Mouse (Mus musculus) heart, embryonic 13.5 days (tissue): ENCODE results near the gene Ugt1a10. TPM values are rescaled to one million over a fixed set of nuclear protein-coding genes. Genes with fewer than 3 reads are reported as not detected.
A peak's percentile ranks its signal among the peaks of the same experiment; 100 is the strongest.

Experiments
- ATAC-seq: fragments of 200-750 bp; cut with Nextera tagmentation; 2 replicates; pipeline ENCODE4 v1.8.0; 2017; ENCODE audit warnings: moderate TSS enrichment; ENCODE audit not compliant: insufficient number of reproducible peaks, low FRiP score, low TSS enrichment; ENCODE audit errors: extremely low read depth
- H3K27ac ChIP-seq: fragments of 300-500 bp; sonication (generic); replicated peaks from 2 replicates; pipeline ENCODE4 v1.5.1; 2015; ENCODE audit warnings: moderate library complexity, mild to moderate bottlenecking, inconsistent platforms
- H3K27me3 ChIP-seq: fragments of 300-500 bp; sonication (generic); replicated peaks from 2 replicates; pipeline ENCODE4 v1.6.1; 2015; ENCODE audit warnings: mild to moderate bottlenecking, inconsistent platforms
- H3K36me3 ChIP-seq: fragments of 300-500 bp; sonication (generic); 2 replicates; pipeline ENCODE4 v1.6.1; 2015; ENCODE audit warnings: mild to moderate bottlenecking, inconsistent platforms
- H3K4me1 ChIP-seq: fragments of 300-500 bp; sonication (generic); 2 replicates; pipeline ENCODE4 v1.6.1; 2015; ENCODE audit warnings: inconsistent platforms
- H3K4me2 ChIP-seq: fragments of 300-500 bp; sonication (generic); 2 replicates; pipeline ENCODE4 v1.6.1; 2015; ENCODE audit warnings: inconsistent platforms, mild to moderate bottlenecking, moderate library complexity
- H3K4me3 ChIP-seq: fragments of 300-500 bp; sonication (generic); 2 replicates; pipeline ENCODE4 v1.5.1; 2015; ENCODE audit warnings: moderate library complexity, mild to moderate bottlenecking, inconsistent platforms
- H3K9ac ChIP-seq: fragments of 300-500 bp; sonication (generic); 2 replicates; pipeline ENCODE4 v1.6.1; 2015; ENCODE audit warnings: inconsistent platforms, mild to moderate bottlenecking, moderate library complexity
- H3K9me3 ChIP-seq: fragments of 300-500 bp; sonication (generic); 2 replicates; pipeline ENCODE4 v1.6.1; 2016; ENCODE audit warnings: inconsistent platforms
- WGBS: fragments of 180-500 bp; shearing (Covaris S2); methylation state at CpG from one replicate; pipeline ENCODE4 v1.1.7; 2015; ENCODE audit warnings: mixed read lengths; 5-methylcytosine and 5-hydroxymethylcytosine counted together
- polyA plus RNA-seq: library from polyadenylated mRNA; unstranded; fragments of >200 nt; fragmentation: Nextera tagmentation; extraction: Ambion mirVana; gene quantifications from 2 replicates; pipeline ENCODE4 v1.2.1, GENCODE M21; 2015

Ugt1a10 gene
- polyA plus RNA-seq, 1 experiment from 2014 or later = not detected

GRCm38 (mm10) chr1:88235046-88235893 lies 180.1 kb downstream of the Ugt1a10 start:
- Histone ChIP-seq H3K27ac (no peak overlapping the region), H3K9me3 (peaks cover 94% of the 10 kb centered on the region), H3K4me2 (no peak overlapping the region), H3K4me3 (no peak overlapping the region), H3K4me1 (no peaks in the 10 kb centered on the region), H3K9ac (no peak overlapping the region), H3K27me3 (no peaks in the 10 kb centered on the region), H3K36me3 (no peaks in the 10 kb centered on the region)
- ATAC-seq = no peak
- WGBS = 52% methylated on average over 11 of the region's 11 CpGs

DNA sequence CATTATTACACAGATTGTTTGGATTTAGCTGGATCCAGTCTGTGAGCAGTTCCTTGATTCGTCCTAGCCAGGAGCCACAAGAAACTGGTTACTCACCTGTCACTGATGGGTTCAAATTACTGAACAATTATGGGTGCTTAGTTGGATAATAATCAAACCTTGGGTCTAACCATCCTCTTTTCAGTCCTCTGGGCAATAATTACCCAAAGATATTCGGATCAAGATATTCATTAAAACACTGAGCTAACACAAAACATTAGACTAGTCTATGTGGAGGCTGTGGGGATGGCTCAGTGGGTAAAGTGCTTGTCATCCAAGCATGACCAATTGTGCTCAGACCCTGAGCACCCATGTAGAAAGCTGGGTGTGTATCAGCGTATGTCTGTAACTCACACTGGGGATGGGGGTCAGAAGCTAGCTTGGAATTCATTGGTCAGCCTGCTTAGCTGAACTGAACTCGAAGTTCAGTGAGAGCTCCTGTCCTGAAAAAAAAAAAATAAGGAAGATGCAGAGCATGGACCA lies 180.8 kb downstream of the Ugt1a10 start:
- Histone ChIP-seq H3K9me3 (peaks cover 94% of the 10 kb centered on the region), H3K27ac (no peak overlapping the region), H3K9ac (no peak overlapping the region), H3K27me3 (no peaks in the 10 kb centered on the region), H3K4me1 (no peaks in the 10 kb centered on the region), H3K4me3 (no peak overlapping the region), H3K36me3 (no peaks in the 10 kb centered on the region), H3K4me2 (no peak overlapping the region)
- no peak for ATAC-seq
- WGBS = 50% methylated on average over 4 of the region's 4 CpGs

- ATAC-seq = no peak
- Histone ChIP-seq H3K4me1 (no peaks in the 10 kb centered on the region), H3K27ac (no peak overlapping the region), H3K9me3 (peaks cover 94% of the 10 kb centered on the region), H3K27me3 (no peaks in the 10 kb centered on the region), H3K4me3 (no peak overlapping the region), H3K4me2 (no peak overlapping the region), H3K36me3 (no peaks in the 10 kb centered on the region), H3K9ac (no peak overlapping the region)
- WGBS = 62% methylated on average over 5 of the region's 5 CpGs
Observed at GRCm38 (mm10) chr1:88237311-88237710, 182.1 kb downstream of the Ugt1a10 start.

GRCm38 (mm10) chr1:88238771-88239170 lies 183.6 kb downstream of the Ugt1a10 start:
- Histone ChIP-seq H3K27me3 (no peaks in the 10 kb centered on the region), H3K4me3 (no peak overlapping the region), H3K9ac (no peak overlapping the region), H3K36me3 (no peaks in the 10 kb centered on the region), H3K9me3 (peaks cover 94% of the 10 kb centered on the region), H3K27ac (no peak overlapping the region), H3K4me2 (no peak overlapping the region), H3K4me1 (no peaks in the 10 kb centered on the region)
- 68% methylated on average over 6 of the region's 6 CpGs for WGBS
- ATAC-seq = 0 out of 2 replicates have a peak, but pooled peaks have one; percentile 1

GRCm38 (mm10) chr1:88240072-88240471 lies 184.9 kb downstream of the Ugt1a10 start:
- Histone ChIP-seq H3K4me2 (no peak overlapping the region), H3K9ac (no peak overlapping the region), H3K4me1 (no peaks in the 10 kb centered on the region), H3K4me3 (no peak overlapping the region), H3K9me3 (peaks cover 95% of the 10 kb centered on the region), H3K36me3 (no peaks in the 10 kb centered on the region), H3K27ac (no peak overlapping the region), H3K27me3 (no peaks in the 10 kb centered on the region)
- 63% methylated on average over 5 of the region's 5 CpGs for WGBS
- no peak for ATAC-seq

DNA sequence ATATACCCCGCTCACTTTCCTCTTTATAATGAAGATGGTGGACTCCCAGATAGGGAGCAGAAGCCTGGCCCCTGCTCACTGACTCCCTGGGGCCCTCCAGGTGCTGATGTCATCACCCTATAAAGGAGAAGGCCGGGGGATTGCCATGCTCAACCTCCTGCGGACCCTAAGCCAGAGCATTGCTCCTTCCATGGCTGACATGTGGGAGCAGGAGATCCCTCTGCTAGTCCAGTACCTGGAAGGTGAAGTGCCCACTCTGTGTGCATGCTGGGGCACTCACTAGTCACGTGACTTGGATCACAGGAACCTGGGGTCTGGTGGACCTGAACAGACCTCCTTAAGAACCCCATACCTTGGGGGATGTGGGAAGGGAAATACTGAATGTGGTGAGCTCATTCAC lies 185.4 kb downstream of the Ugt1a10 start:
- Histone ChIP-seq H3K9ac (no peak overlapping the region), H3K4me2 (no peak overlapping the region), H3K27ac (no peak overlapping the region), H3K4me3 (no peak overlapping the region), H3K9me3 (peaks cover 95% of the 10 kb centered on the region), H3K36me3 (no peaks in the 10 kb centered on the region), H3K27me3 (no peaks in the 10 kb centered on the region), H3K4me1 (no peaks in the 10 kb centered on the region)
- 53% methylated on average over 4 of the region's 4 CpGs for WGBS
- ATAC-seq = no peak

GRCm38 (mm10) chr1:88243861-88244260 lies 188.7 kb downstream of the Ugt1a10 start:
- no peak overlapping the region for H3K4me2 ChIP-seq
- H3K27me3 ChIP-seq = no peaks in the 10 kb centered on the region
- peaks cover 97% of the 10 kb centered on the region for H3K9me3 ChIP-seq
- H3K36me3 ChIP-seq = no peaks in the 10 kb centered on the region
- no peak for ATAC-seq
- H3K27ac ChIP-seq = no peak overlapping the region
- no peak overlapping the region for H3K4me3 ChIP-seq
- 58% methylated on average over 5 of the region's 5 CpGs for WGBS
- H3K9ac ChIP-seq = no peak overlapping the region
- no peaks in the 10 kb centered on the region for H3K4me1 ChIP-seq

DNA sequence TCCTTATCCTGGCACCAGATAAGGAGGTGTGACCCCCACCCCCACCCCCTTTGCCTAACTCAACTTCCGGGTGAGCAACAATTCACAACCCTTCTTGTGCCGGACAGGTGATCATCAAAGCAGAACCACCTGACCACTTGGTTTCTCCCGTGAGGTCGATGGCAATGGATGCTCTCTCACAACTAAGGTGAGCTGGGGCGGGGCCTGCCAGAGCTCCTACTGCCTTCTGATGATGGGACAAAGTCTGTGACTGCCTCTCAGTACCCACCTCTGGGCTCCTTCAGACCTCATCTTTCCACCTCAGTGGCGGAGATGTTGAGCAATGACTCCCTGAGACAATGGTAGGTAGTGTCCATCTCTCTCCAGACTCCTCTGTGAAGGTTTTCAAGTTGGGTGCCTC lies 190.7 kb downstream of the Ugt1a10 start:
- no peaks in the 10 kb centered on the region for H3K36me3 ChIP-seq
- H3K4me1 ChIP-seq = no peaks in the 10 kb centered on the region
- H3K4me3 ChIP-seq = no peak overlapping the region
- H3K27me3 ChIP-seq = no peaks in the 10 kb centered on the region
- H3K27ac ChIP-seq = no peak overlapping the region
- no peak overlapping the region for H3K4me2 ChIP-seq
- no peak overlapping the region for H3K9ac ChIP-seq
- WGBS = 69% methylated on average over 6 of the region's 6 CpGs
- H3K9me3 ChIP-seq = peaks cover 97% of the 10 kb centered on the region
- no peak for ATAC-seq

GRCm38 (mm10) chr1:88246386-88246785 lies 191.2 kb downstream of the Ugt1a10 start:
- H3K4me1 ChIP-seq = no peaks in the 10 kb centered on the region
- ATAC-seq = no peak
- 41% methylated on average over 6 of the region's 6 CpGs for WGBS
- no peaks in the 10 kb centered on the region for H3K36me3 ChIP-seq
- no peak overlapping the region for H3K27ac ChIP-seq
- no peak overlapping the region for H3K4me3 ChIP-seq
- peaks cover 97% of the 10 kb centered on the region for H3K9me3 ChIP-seq
- no peaks in the 10 kb centered on the region for H3K27me3 ChIP-seq
- no peak overlapping the region for H3K9ac ChIP-seq
- no peak overlapping the region for H3K4me2 ChIP-seq

GRCm38 (mm10) chr1:88247660-88248059 lies 192.5 kb downstream of the Ugt1a10 start:
- no peaks in the 10 kb centered on the region for H3K4me1 ChIP-seq
- H3K4me2 ChIP-seq = no peak overlapping the region
- peaks cover 94% of the 10 kb centered on the region for H3K9me3 ChIP-seq
- H3K4me3 ChIP-seq = no peak overlapping the region
- no peaks in the 10 kb centered on the region for H3K27me3 ChIP-seq
- 45% methylated on average over 2 of the region's 2 CpGs for WGBS
- no peak overlapping the region for H3K27ac ChIP-seq
- ATAC-seq = no peak
- H3K9ac ChIP-seq = no peak overlapping the region
- H3K36me3 ChIP-seq = no peaks in the 10 kb centered on the region

- H3K4me3 ChIP-seq = no peak overlapping the region
- no peak overlapping the region for H3K9ac ChIP-seq
- ATAC-seq = no peak
- peaks cover 95% of the 10 kb centered on the region for H3K9me3 ChIP-seq
- no peak overlapping the region for H3K27ac ChIP-seq
- H3K36me3 ChIP-seq = no peaks in the 10 kb centered on the region
- H3K4me1 ChIP-seq = no peaks in the 10 kb centered on the region
- 56% methylated on average over 4 of the region's 4 CpGs for WGBS
- H3K27me3 ChIP-seq = no peaks in the 10 kb centered on the region
- no peak overlapping the region for H3K4me2 ChIP-seq
Observed at GRCm38 (mm10) chr1:88248658-88249057, 193.5 kb downstream of the Ugt1a10 start.

- no peaks in the 10 kb centered on the region for H3K36me3 ChIP-seq
- peaks cover 95% of the 10 kb centered on the region for H3K9me3 ChIP-seq
- H3K4me3 ChIP-seq = no peak overlapping the region
- WGBS = 72% methylated on average over 7 of the region's 7 CpGs
- ATAC-seq = no peak
- H3K27ac ChIP-seq = no peak overlapping the region
- no peak overlapping the region for H3K4me2 ChIP-seq
- no peaks in the 10 kb centered on the region for H3K27me3 ChIP-seq
- H3K9ac ChIP-seq = no peak overlapping the region
- H3K4me1 ChIP-seq = no peaks in the 10 kb centered on the region
Observed at GRCm38 (mm10) chr1:88249596-88249995, 194.4 kb downstream of the Ugt1a10 start.
